Mouse (Mus musculus) gastrocnemius, postnatal 4 days (tissue): ENCODE data around the gene Plxdc2. TPM values are rescaled to one million over a fixed set of nuclear protein-coding genes. Genes with fewer than 3 reads are reported as not detected.

Experiments used
- DNase-seq, 2 experiments: peaks; one replicate each; pipeline ENCODE4 v3.0.0; 2021 to 2022; ENCODE audit warnings: low spot score in 2 of 2, mixed read lengths in 2 of 2
- long read RNA-seq, 2 experiments: library from polyadenylated mRNA; stranded (forward); transcript quantifications; one replicate each; pipeline ENCODE4 v2.0.0; 2021
- total RNA-seq, 2 experiments: library from RNA; stranded (reverse); gene quantifications; 2 replicates each; pipeline ENCODE4 v1.2.3; 2021

Gene Plxdc2
- total RNA-seq, result 10 to 100 TPM; 37.9 to 44.6 TPM
- long read RNA-seq, experiment 1, full-length matches to known transcripts, result 40 of 45 reads
- long read RNA-seq, experiment 1, partial matches to known transcripts, result 0 of 45 reads
- long read RNA-seq, experiment 1, other reads (novel, unspliced or antisense), result 5 of 45 reads
- long read RNA-seq, experiment 2, full-length matches to known transcripts, result 31 of 41 reads
- long read RNA-seq, experiment 2, partial matches to known transcripts, result 2 of 41 reads
- long read RNA-seq, experiment 2, other reads (novel, unspliced or antisense), result 8 of 41 reads

GRCm38 (mm10) chr2:16356106-16356818, at the start of gene Plxdc2:
Gene Plxdc2, plus strand, starts transcription at chr2:16356304.
- DNase-seq, result peak; percentile 50 to 75

- DNase-seq, result no peak
Measured at GRCm38 (mm10) chr2:16310387-16310786, 45.7 kb upstream of the Plxdc2 start.

- DNase-seq, result no peak
Measured at GRCm38 (mm10) chr2:16312400-16313070, 43.6 kb upstream of the Plxdc2 start.

- no peak for DNase-seq
Measured at GRCm38 (mm10) chr2:16335194-16335781, 20.8 kb upstream of the Plxdc2 start.

GRCm38 (mm10) chr2:16344564-16344963, 11.5 kb upstream of the Plxdc2 start:
- no peak for DNase-seq

- DNase-seq, result no peak
Measured at GRCm38 (mm10) chr2:16351106-16351505, 5.0 kb upstream of the Plxdc2 start.

- DNase-seq, result peak in 1 of 2 experiments; percentile 28
Measured at GRCm38 (mm10) chr2:16355611-16356105, 446 bp upstream of the Plxdc2 start.

- peak in 1 of 2 experiments; percentile 16 for DNase-seq
Measured at GRCm38 (mm10) chr2:16356921-16357837, 1.1 kb downstream of the Plxdc2 start.

GRCm38 (mm10) chr2:16357946-16358345, 1.8 kb downstream of the Plxdc2 start:
- no peak for DNase-seq

- DNase-seq, result no peak
Measured at GRCm38 (mm10) chr2:16359341-16359928, 3.3 kb downstream of the Plxdc2 start.

GRCm38 (mm10) chr2:16364749-16365148, 8.6 kb downstream of the Plxdc2 start:
- no peak for DNase-seq

GRCm38 (mm10) chr2:16365830-16366401, 9.8 kb downstream of the Plxdc2 start:
- no peak for DNase-seq

- DNase-seq, result no peak
Measured at GRCm38 (mm10) chr2:16370419-16370818, 14.3 kb downstream of the Plxdc2 start.

GRCm38 (mm10) chr2:16374288-16374687, 18.2 kb downstream of the Plxdc2 start:
- no peak for DNase-seq

GRCm38 (mm10) chr2:16386206-16386605, 30.1 kb downstream of the Plxdc2 start:
- DNase-seq, result no peak

- DNase-seq, result no peak
Measured at GRCm38 (mm10) chr2:16386692-16387091, 30.6 kb downstream of the Plxdc2 start.

GRCm38 (mm10) chr2:16387787-16388186, 31.7 kb downstream of the Plxdc2 start:
- DNase-seq, result no peak

- DNase-seq, result no peak
Measured at GRCm38 (mm10) chr2:16397501-16397900, 41.4 kb downstream of the Plxdc2 start.

- no peak for DNase-seq
Measured at GRCm38 (mm10) chr2:16398006-16398405, 41.9 kb downstream of the Plxdc2 start.

- DNase-seq, result no peak
Measured at GRCm38 (mm10) chr2:16398896-16399295, 42.8 kb downstream of the Plxdc2 start.
